Mouse (Mus musculus): Measurements from ENCODE around the gene Rapgef5. TPM values are rescaled to one million over a fixed set of nuclear protein-coding genes. Genes with fewer than 3 reads are reported as not detected.

Gene Rapgef5
- total RNA-seq, 1 experiment, result 9.9 TPM

DNA sequence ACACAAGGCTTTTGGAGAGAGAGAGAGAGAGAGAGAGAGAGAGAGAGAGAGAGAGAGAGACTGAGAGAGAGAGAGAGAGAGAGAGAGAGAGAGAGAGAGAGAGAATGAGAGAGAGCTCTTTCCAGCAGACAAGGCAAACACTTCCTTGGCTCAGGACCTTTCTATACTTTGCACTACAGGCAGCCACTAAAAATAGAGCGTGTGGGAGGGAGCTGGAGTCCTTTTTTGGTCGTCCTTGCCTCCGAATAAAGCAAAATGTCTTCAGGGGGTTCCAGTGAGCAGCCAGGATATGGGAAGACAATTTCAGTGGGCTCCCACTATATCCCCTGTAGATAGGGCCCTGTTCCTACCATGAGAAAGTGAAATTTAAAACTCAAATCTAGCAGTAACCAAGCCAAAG, 33.6 kb upstream of the Rapgef5 start:
- no peak overlapping the region for H3K4me3 ChIP-seq (ENCODE audit: insufficient read depth in 1 of 2, low read depth in 1 of 2, low read length in 2 of 2, poor library complexity in 1 of 2, severe bottlenecking in 1 of 2)
- DNase-seq (ENCODE audit: low read depth, low spot score), result no peak
- TF ChIP-seq MAFK (IDR thresholded peaks at IDR 0.05; ENCODE audit: insufficient read depth, low read depth, low read length) (no peak), CHD2 (IDR thresholded peaks at IDR 0.05; ENCODE audit: low read depth, low read length) (no peak), HCFC1 (IDR thresholded peaks at IDR 0.05; ENCODE audit: borderline replicate concordance, insufficient read depth, low read length) (no peak), ZNF384 (IDR thresholded peaks at IDR 0.05; ENCODE audit: low read depth, low read length) (no peak), ZC3H11A (IDR thresholded peaks at IDR 0.05; ENCODE audit: borderline replicate concordance, low read depth, low read length) (no peak)
- in situ Hi-C loops (cut with MboI; ENCODE audit: low sequenced_read_pairs in 2 of 2, unreplicated experiment in 2 of 2), result loop anchor here in 1 of 2 experiments (5.0 kb wide), 1 partner anchor 50 kb away; no protein-coding TSS in a partner anchor
- no peaks in the 10 kb centered on the region for H3K4me1 ChIP-seq (ENCODE audit: control insufficient read depth in 2 of 2, insufficient read depth in 2 of 2, low read length in 2 of 2, poor library complexity in 1 of 2)
- no peaks in the 10 kb centered on the region for H3K9me3 ChIP-seq (ENCODE audit: control insufficient read depth, insufficient read depth, low read depth, low read length)
- H3K9ac ChIP-seq (ENCODE audit: insufficient read depth, low read depth, low read length, poor library complexity, severe bottlenecking), result no peak overlapping the region
- no peaks in the 10 kb centered on the region for H3K36me3 ChIP-seq (ENCODE audit: control insufficient read depth, insufficient read depth, low read length, poor library complexity, severe bottlenecking)
- no peak overlapping the region for H3K27ac ChIP-seq (ENCODE audit: insufficient read depth, low read depth, low read length, poor library complexity, severe bottlenecking)

DNA sequence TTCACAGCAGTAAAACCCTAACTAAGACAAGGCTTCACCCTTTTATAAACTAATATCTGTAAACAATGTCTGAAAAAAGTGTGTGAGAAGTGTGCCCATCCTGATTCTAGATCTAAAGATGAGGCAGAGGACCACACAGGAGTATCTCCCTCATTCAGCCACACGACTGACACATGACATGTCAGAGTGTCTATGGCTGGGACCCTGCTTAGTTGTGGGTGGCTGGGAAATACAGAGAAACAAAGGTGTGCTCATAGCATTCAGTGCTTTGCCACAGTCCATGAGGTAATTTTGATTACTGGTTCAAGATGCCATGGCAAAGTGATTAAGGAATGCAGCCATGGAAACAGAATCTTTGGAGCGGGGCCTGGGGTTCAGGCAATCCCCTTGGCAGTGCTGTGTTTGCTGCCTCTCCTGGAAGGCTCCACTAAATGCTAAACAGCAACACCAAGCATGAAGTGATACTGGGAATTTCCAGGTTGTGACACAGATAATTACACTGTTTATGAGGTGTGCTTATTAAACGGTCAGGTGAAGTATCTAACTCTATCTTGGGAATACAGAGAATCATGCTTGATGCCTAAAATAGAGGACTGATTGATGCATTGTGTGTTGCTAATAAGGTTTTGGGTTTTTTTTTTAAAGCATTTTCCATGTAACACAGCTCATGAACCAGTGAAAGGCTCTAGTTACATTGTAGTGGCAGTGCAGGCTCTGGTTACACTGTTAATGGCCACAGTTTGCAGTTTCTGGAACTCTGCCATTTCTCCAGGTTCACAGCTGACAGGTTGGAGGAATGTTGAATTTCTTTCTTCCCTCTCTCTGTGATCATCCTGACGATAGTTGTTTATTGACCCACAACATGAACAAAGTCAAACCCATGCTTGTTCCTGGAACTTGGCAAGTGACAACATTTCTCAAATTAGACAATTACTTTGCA, 29.9 kb upstream of the Rapgef5 start:
- TF ChIP-seq MAFK (IDR thresholded peaks at IDR 0.05; ENCODE audit: insufficient read depth, low read depth, low read length) (no peak), HCFC1 (IDR thresholded peaks at IDR 0.05; ENCODE audit: borderline replicate concordance, insufficient read depth, low read length) (no peak), ZNF384 (IDR thresholded peaks at IDR 0.05; ENCODE audit: low read depth, low read length) (no peak), ZC3H11A (IDR thresholded peaks at IDR 0.05; ENCODE audit: borderline replicate concordance, low read depth, low read length) (no peak), CHD2 (IDR thresholded peaks at IDR 0.05; ENCODE audit: low read depth, low read length) (no peak)
- Histone ChIP-seq H3K4me1 (ENCODE audit: control insufficient read depth in 2 of 2, insufficient read depth in 2 of 2, low read length in 2 of 2, poor library complexity in 1 of 2) (no peaks in the 10 kb centered on the region), H3K9ac (ENCODE audit: insufficient read depth, low read depth, low read length, poor library complexity, severe bottlenecking) (no peak overlapping the region), H3K36me3 (ENCODE audit: control insufficient read depth, insufficient read depth, low read length, poor library complexity, severe bottlenecking) (no peaks in the 10 kb centered on the region), H3K9me3 (ENCODE audit: control insufficient read depth, insufficient read depth, low read depth, low read length) (peaks cover 2% of the 10 kb centered on the region; the same call in 1 of the 2 replicates), H3K4me3 (ENCODE audit: insufficient read depth in 1 of 2, low read depth in 1 of 2, low read length in 2 of 2, poor library complexity in 1 of 2, severe bottlenecking in 1 of 2) (no peak overlapping the region), H3K27ac (ENCODE audit: insufficient read depth, low read depth, low read length, poor library complexity, severe bottlenecking) (no peak overlapping the region)
- in situ Hi-C loops (cut with MboI; ENCODE audit: low sequenced_read_pairs in 2 of 2, unreplicated experiment in 2 of 2), result no loop called here
- no peak for DNase-seq (ENCODE audit: low read depth, low spot score)

DNA sequence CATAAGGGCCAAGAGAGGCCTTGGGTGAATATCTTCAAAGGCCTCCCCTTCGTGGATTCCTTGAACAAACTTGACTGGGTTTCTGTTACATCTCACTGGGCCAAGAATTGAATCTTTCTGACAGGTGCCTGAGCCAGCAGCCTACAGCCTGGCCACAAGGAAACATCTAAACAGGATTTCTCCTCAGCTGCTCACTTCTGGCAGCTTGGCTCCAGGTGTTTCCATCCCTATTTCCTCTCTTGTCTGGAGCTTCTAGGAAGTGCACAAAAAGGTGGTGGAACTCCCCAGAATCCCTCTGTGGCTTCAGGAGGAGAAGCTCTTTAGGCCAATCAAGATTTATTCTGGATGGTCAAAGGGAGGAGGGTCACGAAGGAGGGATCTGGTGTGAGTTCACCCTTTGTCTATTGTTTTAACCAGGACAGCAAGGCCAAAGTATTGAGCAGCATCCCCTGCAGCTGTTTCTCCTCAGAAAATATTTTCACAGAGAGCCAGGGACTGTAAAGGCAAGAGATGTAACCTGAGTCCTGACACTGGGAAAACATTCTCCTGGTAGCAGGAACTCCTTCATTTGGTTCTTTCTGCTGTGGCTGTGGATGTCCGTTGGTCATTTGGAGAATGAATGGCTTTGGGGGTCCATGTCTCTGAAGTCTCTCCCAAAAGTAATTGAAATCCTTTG, 19.6 kb upstream of the Rapgef5 start:
- Histone ChIP-seq H3K27ac (ENCODE audit: insufficient read depth, low read depth, low read length, poor library complexity, severe bottlenecking) (no peak overlapping the region), H3K9ac (ENCODE audit: insufficient read depth, low read depth, low read length, poor library complexity, severe bottlenecking) (no peak overlapping the region), H3K36me3 (ENCODE audit: control insufficient read depth, insufficient read depth, low read length, poor library complexity, severe bottlenecking) (no peaks in the 10 kb centered on the region), H3K9me3 (ENCODE audit: control insufficient read depth, insufficient read depth, low read depth, low read length) (peaks cover 9% of the 10 kb centered on the region), H3K4me3 (ENCODE audit: insufficient read depth in 1 of 2, low read depth in 1 of 2, low read length in 2 of 2, poor library complexity in 1 of 2, severe bottlenecking in 1 of 2) (no peak overlapping the region), H3K4me1 (ENCODE audit: control insufficient read depth in 2 of 2, insufficient read depth in 2 of 2, low read length in 2 of 2, poor library complexity in 1 of 2) (no peaks in the 10 kb centered on the region)
- TF ChIP-seq CHD2 (IDR thresholded peaks at IDR 0.05; ENCODE audit: low read depth, low read length), result no peak
- no peak for TF ChIP-seq HCFC1 (IDR thresholded peaks at IDR 0.05; ENCODE audit: borderline replicate concordance, insufficient read depth, low read length)
- TF ChIP-seq ZC3H11A (IDR thresholded peaks at IDR 0.05; ENCODE audit: borderline replicate concordance, low read depth, low read length), result no peak
- no peak for TF ChIP-seq ZNF384 (IDR thresholded peaks at IDR 0.05; ENCODE audit: low read depth, low read length)
- TF ChIP-seq MAFK (IDR thresholded peaks at IDR 0.05; ENCODE audit: insufficient read depth, low read depth, low read length), result no peak
- in situ Hi-C loops (cut with MboI; ENCODE audit: low sequenced_read_pairs in 2 of 2, unreplicated experiment in 2 of 2), result no loop called here
- DNase-seq (ENCODE audit: low read depth, low spot score), result no peak

DNA sequence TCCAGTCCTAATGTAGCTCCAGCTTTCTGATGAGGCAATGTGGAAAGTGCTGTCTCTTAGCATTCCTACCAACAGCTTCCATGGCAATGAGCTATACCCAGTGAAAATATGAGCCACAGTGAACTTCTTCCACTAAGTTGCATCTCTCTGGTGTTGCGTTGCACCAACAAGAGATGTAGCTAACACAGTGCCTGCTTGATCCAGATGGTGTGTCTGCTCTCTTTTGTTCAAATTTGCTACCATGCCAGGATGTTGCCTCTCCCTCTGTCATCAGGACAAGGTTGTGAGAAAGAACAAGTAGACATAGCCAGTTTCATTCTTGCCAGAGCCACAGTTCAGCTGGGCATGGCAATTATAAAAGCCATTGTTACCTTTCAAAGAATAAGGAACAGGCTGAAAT, 18.9 kb upstream of the Rapgef5 start:
- no peak for DNase-seq (ENCODE audit: low read depth, low spot score)
- Histone ChIP-seq H3K9ac (ENCODE audit: insufficient read depth, low read depth, low read length, poor library complexity, severe bottlenecking) (no peak overlapping the region), H3K9me3 (ENCODE audit: control insufficient read depth, insufficient read depth, low read depth, low read length) (peaks cover 7% of the 10 kb centered on the region), H3K4me3 (ENCODE audit: insufficient read depth in 1 of 2, low read depth in 1 of 2, low read length in 2 of 2, poor library complexity in 1 of 2, severe bottlenecking in 1 of 2) (no peak overlapping the region), H3K27ac (ENCODE audit: insufficient read depth, low read depth, low read length, poor library complexity, severe bottlenecking) (no peak overlapping the region), H3K36me3 (ENCODE audit: control insufficient read depth, insufficient read depth, low read length, poor library complexity, severe bottlenecking) (no peaks in the 10 kb centered on the region), H3K4me1 (ENCODE audit: control insufficient read depth in 2 of 2, insufficient read depth in 2 of 2, low read length in 2 of 2, poor library complexity in 1 of 2) (no peaks in the 10 kb centered on the region)
- TF ChIP-seq CHD2 (IDR thresholded peaks at IDR 0.05; ENCODE audit: low read depth, low read length), result no peak
- TF ChIP-seq HCFC1 (IDR thresholded peaks at IDR 0.05; ENCODE audit: borderline replicate concordance, insufficient read depth, low read length), result no peak
- TF ChIP-seq ZNF384 (IDR thresholded peaks at IDR 0.05; ENCODE audit: low read depth, low read length), result no peak
- no peak for TF ChIP-seq MAFK (IDR thresholded peaks at IDR 0.05; ENCODE audit: insufficient read depth, low read depth, low read length)
- TF ChIP-seq ZC3H11A (IDR thresholded peaks at IDR 0.05; ENCODE audit: borderline replicate concordance, low read depth, low read length), result no peak
- in situ Hi-C loops (cut with MboI; ENCODE audit: low sequenced_read_pairs in 2 of 2, unreplicated experiment in 2 of 2), result no loop called here
